Mouse (Mus musculus) ES-E14 (cell line): Measurements from ENCODE around the gene Tbccd1. TPM values are rescaled to one million over a fixed set of nuclear protein-coding genes. Genes with fewer than 3 reads are reported as not detected.

Experiments
- DNase-seq: peaks from one replicate; pipeline ENCODE4 v3.0.0-alpha.2; 2013; ENCODE audit warnings: low read depth, low spot score
- H3K27ac ChIP-seq: 2 replicates; pipeline ENCODE4 v1.5.1; 2012; ENCODE audit warnings: low read depth, mild to moderate bottlenecking, low read length, moderate library complexity, mixed read lengths; ENCODE audit not compliant: poor library complexity, insufficient read depth, severe bottlenecking
- H3K36me3 ChIP-seq: 2 replicates; pipeline ENCODE4 v1.6.1; 2012; ENCODE audit warnings: mild to moderate bottlenecking, low read length, moderate library complexity, mixed read lengths; ENCODE audit not compliant: control insufficient read depth, poor library complexity, insufficient read depth, severe bottlenecking
- H3K4me1 ChIP-seq, 2 experiments: fragments of 150-350 bp in 1 of 2; sonication (generic) in 1 of 2; 2 replicates each; pipeline ENCODE4 v1.6.1; 2012; ENCODE audit warnings: low read length in 2 of 2, mild to moderate bottlenecking in 1 of 2, mixed read lengths in 1 of 2; ENCODE audit not compliant: control insufficient read depth in 2 of 2, insufficient read depth in 2 of 2, poor library complexity in 1 of 2
- H3K4me3 ChIP-seq, 2 experiments: fragments of 150-350 bp in 1 of 2; sonication (generic) in 1 of 2; 2 replicates each; pipeline ENCODE4 v1.5.1; 2012; ENCODE audit warnings: low read length in 2 of 2, low read depth in 1 of 2, mild to moderate bottlenecking in 1 of 2, mixed read lengths in 1 of 2; ENCODE audit not compliant: insufficient read depth in 1 of 2, poor library complexity in 1 of 2, severe bottlenecking in 1 of 2
- H3K9ac ChIP-seq: 2 replicates; pipeline ENCODE4 v1.6.1; 2012; ENCODE audit warnings: low read depth, mild to moderate bottlenecking, low read length, mixed read lengths; ENCODE audit not compliant: poor library complexity, insufficient read depth, severe bottlenecking
- H3K9me3 ChIP-seq: fragments of 150-350 bp; sonication (generic); 2 replicates; pipeline ENCODE4 v1.6.1; 2012; ENCODE audit warnings: low read depth, mild to moderate bottlenecking, low read length; ENCODE audit not compliant: control insufficient read depth, insufficient read depth
- CHD2 ChIP-seq: IDR thresholded peaks from 2 replicates; pipeline ENCODE4 v1.6.1; 2014; ENCODE audit warnings: mild to moderate bottlenecking, low read depth, low read length, inconsistent platforms
- HCFC1 ChIP-seq: IDR thresholded peaks from 2 replicates; pipeline ENCODE4 v1.6.1; 2012; ENCODE audit warnings: low read length, inconsistent platforms, borderline replicate concordance; ENCODE audit not compliant: insufficient read depth
- MAFK ChIP-seq: IDR thresholded peaks from 2 replicates; pipeline ENCODE4 v1.6.1; 2014; ENCODE audit warnings: mild to moderate bottlenecking, low read depth, low read length, inconsistent platforms; ENCODE audit not compliant: insufficient read depth
- ZC3H11A ChIP-seq: IDR thresholded peaks from 2 replicates; pipeline ENCODE4 v1.6.1; 2012; ENCODE audit warnings: low read depth, mild to moderate bottlenecking, inconsistent platforms, low read length, borderline replicate concordance
- ZNF384 ChIP-seq: IDR thresholded peaks from 2 replicates; pipeline ENCODE4 v1.6.1; 2012; ENCODE audit warnings: low read depth, low read length, inconsistent platforms
- in situ Hi-C, 2 experiments: fragments of 600-800 bp; cut with MboI; formaldehyde crosslinking; loops; one replicate each; pipeline ENCODE4 v1.15.1; 2025; ENCODE audit warnings: low sequenced_read_pairs in 2 of 2, inconsistent platforms in 1 of 2; ENCODE audit not compliant: unreplicated experiment in 2 of 2
- total RNA-seq: library from RNA; depleted of rRNA; stranded (reverse); fragments of 300-350 nt; gene quantifications from 2 replicates; pipeline ENCODE4 v1.2.3, GENCODE M21; 2012

Tbccd1 gene
- total RNA-seq, 1 experiment, result 17.5 TPM

GRCm38 (mm10) chr16:22844834-22845233 is 12.6 kb downstream of the Tbccd1 start:
- no peak overlapping the region for H3K27ac ChIP-seq
- in situ Hi-C loops, result no loop called here

GRCm38 (mm10) chr16:22844061-22844801 is 13.2 kb downstream of the Tbccd1 start:
- no peak overlapping the region for H3K27ac ChIP-seq
- in situ Hi-C loops, result no loop called here
- DNase-seq, result peak; percentile 60
- peak overlapping the region; percentile 64 for H3K9ac ChIP-seq
- H3K4me1 ChIP-seq, result no peaks in the 10 kb centered on the region
- H3K36me3 ChIP-seq, result peaks cover 3% of the 10 kb centered on the region
- no peak for TF ChIP-seq MAFK
- no peak for TF ChIP-seq ZC3H11A
- TF ChIP-seq HCFC1, result no peak
- TF ChIP-seq ZNF384, result no peak
- no peak for TF ChIP-seq CHD2
- H3K9me3 ChIP-seq, result no peaks in the 10 kb centered on the region
- H3K4me3 ChIP-seq, result peak overlapping the region; percentile 59 to 65

More at GRCm38 (mm10) chr16:22844834-22845233, 12.6 kb downstream of the Tbccd1 start:
- peak overlapping the region in 1 of 2 experiments; percentile 5; a peak in 2 of 4 replicates for H3K4me3 ChIP-seq
- H3K36me3 ChIP-seq, result peaks cover 3% of the 10 kb centered on the region
- no peak overlapping the region for H3K9ac ChIP-seq
- no peaks in the 10 kb centered on the region for H3K9me3 ChIP-seq
- H3K4me1 ChIP-seq, result no peaks in the 10 kb centered on the region
- DNase-seq, result no peak
- TF ChIP-seq HCFC1, result no peak
- no peak for TF ChIP-seq ZC3H11A
- no peak for TF ChIP-seq ZNF384
- TF ChIP-seq MAFK, result no peak
- no peak for TF ChIP-seq CHD2

GRCm38 (mm10) chr16:22842871-22843270 is 14.6 kb downstream of the Tbccd1 start:
- Histone ChIP-seq H3K36me3 (peaks cover 3% of the 10 kb centered on the region), H3K4me3 (no peak overlapping the region), H3K9me3 (no peaks in the 10 kb centered on the region), H3K27ac (no peak overlapping the region), H3K4me1 (no peaks in the 10 kb centered on the region), H3K9ac (no peak overlapping the region)
- in situ Hi-C loops, result no loop called here
- DNase-seq, result no peak
- TF ChIP-seq ZNF384 (no peak), MAFK (no peak), HCFC1 (no peak), ZC3H11A (no peak), CHD2 (no peak)

GRCm38 (mm10) chr16:22839146-22839857 is 18.2 kb downstream of the Tbccd1 start:
- Histone ChIP-seq H3K9me3 (no peaks in the 10 kb centered on the region), H3K27ac (no peak overlapping the region), H3K9ac (no peak overlapping the region), H3K4me1 (peaks cover 0 to 2% of the 10 kb centered on the region in 2 experiments; a peak in 1 of 4 replicates), H3K36me3 (peaks cover 3% of the 10 kb centered on the region), H3K4me3 (no peak overlapping the region)
- DNase-seq, result no peak
- TF ChIP-seq HCFC1, result no peak
- no peak for TF ChIP-seq ZC3H11A
- TF ChIP-seq CHD2, result no peak
- no peak for TF ChIP-seq MAFK
- TF ChIP-seq ZNF384, result no peak
- in situ Hi-C loops, result no loop called here
